Mouse (Mus musculus): ENCODE measurements around the gene Surf4. TPM values are rescaled to one million over a fixed set of nuclear protein-coding genes. Genes with fewer than 3 reads are reported as not detected.

Surf4 gene
- polyA plus RNA-seq, 1 experiment from 2014 or later: 112 TPM

DNA sequence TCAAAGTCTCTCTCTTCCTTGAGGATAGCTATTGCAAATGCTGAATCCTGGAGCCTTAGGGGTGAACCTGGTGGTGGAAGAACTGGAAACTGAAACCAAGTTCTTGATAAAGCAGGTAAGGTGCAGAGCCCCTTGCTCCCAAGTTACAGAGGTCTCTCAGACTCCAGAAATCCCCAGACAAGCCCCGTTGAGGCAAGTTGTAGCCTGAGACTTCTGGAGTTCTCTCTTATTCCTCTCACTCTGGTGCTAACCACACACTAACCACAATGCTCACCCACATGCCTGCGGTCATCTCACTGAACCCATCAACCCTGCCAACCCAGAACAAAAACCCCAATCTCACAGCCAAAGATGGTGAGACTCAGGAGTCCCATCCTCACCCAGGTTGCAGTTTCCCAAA lies 1.6 kb upstream of the Surf4 start:
- no peak for ATAC-seq
- Histone ChIP-seq H3K27me3 (replicated peaks; ENCODE audit: control insufficient read depth, insufficient read depth, low read length) (no peaks in the 10 kb centered on the region), H3K4me3 (replicated peaks; ENCODE audit: low read length) (no peak overlapping the region), H3K4me2 (ENCODE audit: low read length) (no peak overlapping the region), H3K9ac (replicated peaks; ENCODE audit: low read depth, low read length) (no peak overlapping the region), H3K4me1 (replicated peaks; ENCODE audit: control insufficient read depth, insufficient read depth, low read length) (peaks cover 22% of the 10 kb centered on the region), H3K9me3 (ENCODE audit: control insufficient read depth, low read length) (no peaks in the 10 kb centered on the region), H3K36me3 (ENCODE audit: control insufficient read depth, insufficient read depth) (no peaks in the 10 kb centered on the region), H3K27ac (ENCODE audit: low read length) (no peak overlapping the region)
- WGBS: 85% methylated on average over 2 of the region's 2 CpGs

GRCm38 (mm10) chr2:26932473-26933303 lies 1.0 kb downstream of the Surf4 start:
- peak overlapping the region; percentile 98 for H3K9ac ChIP-seq (replicated peaks; ENCODE audit: low read depth, low read length)
- 2% methylated on average over 39 of the region's 49 CpGs for WGBS
- H3K36me3 ChIP-seq (ENCODE audit: control insufficient read depth, insufficient read depth): no peaks in the 10 kb centered on the region
- peaks cover 24% of the 10 kb centered on the region for H3K4me1 ChIP-seq (replicated peaks; ENCODE audit: control insufficient read depth, insufficient read depth, low read length)
- H3K4me3 ChIP-seq (replicated peaks; ENCODE audit: low read length): peak overlapping the region; percentile 92
- no peak; the same call in 1 of the 2 replicates for ATAC-seq
- H3K9me3 ChIP-seq (ENCODE audit: control insufficient read depth, low read length): no peaks in the 10 kb centered on the region
- H3K4me2 ChIP-seq (ENCODE audit: low read length): peak overlapping the region; percentile 77
- H3K27ac ChIP-seq (ENCODE audit: low read length): no peak overlapping the region; the same call in 1 of the 2 replicates
- no peaks in the 10 kb centered on the region for H3K27me3 ChIP-seq (replicated peaks; ENCODE audit: control insufficient read depth, insufficient read depth, low read length)

DNA sequence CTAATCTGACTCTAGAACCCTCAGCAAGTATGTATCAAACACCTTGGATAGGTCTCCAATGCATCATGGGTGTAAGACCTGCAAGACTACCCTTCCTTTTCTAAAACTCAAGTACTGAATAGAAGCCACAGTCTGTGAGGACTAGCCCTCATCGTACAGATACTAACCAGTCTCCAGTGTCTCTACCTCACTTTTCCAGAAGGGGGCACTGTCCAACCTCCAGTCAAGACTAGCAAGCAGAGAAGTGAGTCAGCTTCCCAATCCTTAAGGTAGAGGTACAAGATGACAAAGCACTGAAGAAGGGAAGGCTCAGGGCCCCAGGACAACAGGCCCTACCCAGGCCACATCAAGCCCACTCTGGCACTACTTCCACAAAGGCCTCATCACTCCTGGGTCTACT lies 3.3 kb downstream of the Surf4 start:
- Histone ChIP-seq H3K27ac (ENCODE audit: low read length) (no peak overlapping the region), H3K27me3 (replicated peaks; ENCODE audit: control insufficient read depth, insufficient read depth, low read length) (no peaks in the 10 kb centered on the region), H3K4me3 (replicated peaks; ENCODE audit: low read length) (no peak overlapping the region), H3K36me3 (ENCODE audit: control insufficient read depth, insufficient read depth) (peaks cover 5% of the 10 kb centered on the region; the same call in 1 of the 2 replicates), H3K9me3 (ENCODE audit: control insufficient read depth, low read length) (no peaks in the 10 kb centered on the region), H3K9ac (replicated peaks; ENCODE audit: low read depth, low read length) (no peak overlapping the region), H3K4me1 (replicated peaks; ENCODE audit: control insufficient read depth, insufficient read depth, low read length) (peaks cover 24% of the 10 kb centered on the region), H3K4me2 (ENCODE audit: low read length) (no peak overlapping the region)
- WGBS: 11% methylated on average over 1 of the region's 1 CpGs
- ATAC-seq: no peak

- no peak overlapping the region for H3K4me3 ChIP-seq (replicated peaks; ENCODE audit: low read length)
- H3K4me1 ChIP-seq (replicated peaks; ENCODE audit: control insufficient read depth, insufficient read depth, low read length): peaks cover 24% of the 10 kb centered on the region
- H3K27me3 ChIP-seq (replicated peaks; ENCODE audit: control insufficient read depth, insufficient read depth, low read length): no peaks in the 10 kb centered on the region
- H3K4me2 ChIP-seq (ENCODE audit: low read length): no peak overlapping the region
- no peak overlapping the region for H3K27ac ChIP-seq (ENCODE audit: low read length)
- H3K9me3 ChIP-seq (ENCODE audit: control insufficient read depth, low read length): no peaks in the 10 kb centered on the region
- ATAC-seq: no peak
- peaks cover 8% of the 10 kb centered on the region; the same call in 1 of the 2 replicates for H3K36me3 ChIP-seq (ENCODE audit: control insufficient read depth, insufficient read depth)
- WGBS: 90% methylated on average over 6 of the region's 6 CpGs
- H3K9ac ChIP-seq (replicated peaks; ENCODE audit: low read depth, low read length): no peak overlapping the region
These were observed 5.8 kb downstream of the Surf4 start for GRCm38 (mm10) chr2:26927745-26928476.

- Histone ChIP-seq H3K27ac (ENCODE audit: low read length) (no peak overlapping the region), H3K9me3 (ENCODE audit: control insufficient read depth, low read length) (no peaks in the 10 kb centered on the region), H3K36me3 (ENCODE audit: control insufficient read depth, insufficient read depth) (peaks cover 38% of the 10 kb centered on the region), H3K4me3 (replicated peaks; ENCODE audit: low read length) (no peak overlapping the region), H3K4me1 (replicated peaks; ENCODE audit: control insufficient read depth, insufficient read depth, low read length) (peaks cover 13% of the 10 kb centered on the region), H3K27me3 (replicated peaks; ENCODE audit: control insufficient read depth, insufficient read depth, low read length) (no peaks in the 10 kb centered on the region), H3K4me2 (ENCODE audit: low read length) (no peak overlapping the region), H3K9ac (replicated peaks; ENCODE audit: low read depth, low read length) (no peak overlapping the region)
- 80% methylated on average over 9 of the region's 9 CpGs for WGBS
- ATAC-seq: no peak
These were observed 11.9 kb downstream of the Surf4 start for GRCm38 (mm10) chr2:26921784-26922183.

- H3K36me3 ChIP-seq (ENCODE audit: control insufficient read depth, insufficient read depth): peaks cover 32% of the 10 kb centered on the region
- H3K9me3 ChIP-seq (ENCODE audit: control insufficient read depth, low read length): no peaks in the 10 kb centered on the region
These were observed 13.4 kb downstream of the Surf4 start for GRCm38 (mm10) chr2:26920190-26920855.

DNA sequence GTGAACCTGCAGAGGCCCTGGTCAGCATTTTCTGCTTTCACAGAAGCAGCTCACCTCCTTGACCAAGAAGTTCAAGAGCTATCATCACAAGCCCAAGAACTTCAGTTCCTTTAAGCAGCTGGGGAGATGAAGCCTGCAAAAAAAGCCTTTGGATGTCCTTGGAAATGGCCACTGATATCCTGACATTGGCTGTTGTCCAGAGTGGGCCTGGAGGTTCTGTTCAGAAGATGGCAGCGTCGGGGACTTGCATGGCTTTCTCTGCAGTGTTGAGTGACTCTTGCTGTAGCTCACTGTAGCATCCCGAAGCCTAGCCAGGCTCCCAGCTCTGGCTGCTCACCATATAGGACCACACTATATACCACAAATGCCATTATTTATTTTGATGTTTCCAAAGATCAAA lies 14.0 kb downstream of the Surf4 start:
- Histone ChIP-seq H3K4me2 (ENCODE audit: low read length) (no peak overlapping the region), H3K27me3 (replicated peaks; ENCODE audit: control insufficient read depth, insufficient read depth, low read length) (no peaks in the 10 kb centered on the region), H3K4me3 (replicated peaks; ENCODE audit: low read length) (no peak overlapping the region), H3K36me3 (ENCODE audit: control insufficient read depth, insufficient read depth) (peaks cover 30% of the 10 kb centered on the region), H3K4me1 (replicated peaks; ENCODE audit: control insufficient read depth, insufficient read depth, low read length) (peaks cover 26% of the 10 kb centered on the region), H3K9ac (replicated peaks; ENCODE audit: low read depth, low read length) (no peak overlapping the region), H3K27ac (ENCODE audit: low read length) (no peak overlapping the region), H3K9me3 (ENCODE audit: control insufficient read depth, low read length) (no peaks in the 10 kb centered on the region)
- no peak for ATAC-seq
- WGBS: 94% methylated on average over 3 of the region's 3 CpGs

More at GRCm38 (mm10) chr2:26920190-26920855, 13.4 kb downstream of the Surf4 start:
- Histone ChIP-seq H3K4me1 (replicated peaks; ENCODE audit: control insufficient read depth, insufficient read depth, low read length) (peaks cover 22% of the 10 kb centered on the region), H3K27me3 (replicated peaks; ENCODE audit: control insufficient read depth, insufficient read depth, low read length) (no peaks in the 10 kb centered on the region), H3K9ac (replicated peaks; ENCODE audit: low read depth, low read length) (no peak overlapping the region), H3K27ac (ENCODE audit: low read length) (no peak overlapping the region), H3K4me2 (ENCODE audit: low read length) (no peak overlapping the region), H3K4me3 (replicated peaks; ENCODE audit: low read length) (no peak overlapping the region)
- WGBS: 88% methylated on average over 6 of the region's 6 CpGs
- ATAC-seq: no peak

GRCm38 (mm10) chr2:26916738-26917137 lies 17.0 kb downstream of the Surf4 start:
- Histone ChIP-seq H3K4me2 (ENCODE audit: low read length) (peak overlapping the region; percentile 98), H3K4me3 (replicated peaks; ENCODE audit: low read length) (peak overlapping the region; percentile 86), H3K36me3 (ENCODE audit: control insufficient read depth, insufficient read depth) (peaks cover 52% of the 10 kb centered on the region), H3K27me3 (replicated peaks; ENCODE audit: control insufficient read depth, insufficient read depth, low read length) (no peaks in the 10 kb centered on the region), H3K4me1 (replicated peaks; ENCODE audit: control insufficient read depth, insufficient read depth, low read length) (peaks cover 36% of the 10 kb centered on the region), H3K9me3 (ENCODE audit: control insufficient read depth, low read length) (no peaks in the 10 kb centered on the region), H3K27ac (ENCODE audit: low read length) (peak overlapping the region; percentile 63), H3K9ac (replicated peaks; ENCODE audit: low read depth, low read length) (peak overlapping the region; percentile 79)
- 4% methylated on average over 13 of the region's 13 CpGs for WGBS
- ATAC-seq: 0 out of 2 replicates have a peak, but pooled peaks have one; percentile 3
